Mouse (Mus musculus) liver, embryonic 14.5 days (tissue): ENCODE measurements at regions not wholly inside any gene's neighbourhood (a gene's known extent, or its start where the extent isn't known, plus 50 kb on each side); places are given as distances from the start of the nearest gene placed in this dataset.

Source experiments
- CTCF ChIP-seq: IDR thresholded peaks from 2 replicates; pipeline ENCODE4 v1.5.1; 2016; ENCODE audit warnings: antibody characterized with exemption, low read depth, control low read depth
- EP300 ChIP-seq: IDR thresholded peaks from 2 replicates; pipeline ENCODE4 v1.6.1; 2016; ENCODE audit warnings: antibody characterized with exemption, low read depth

GRCm38 (mm10) chr1:151101516-151101915 lies 80.8 kb upstream of the Gm47985 start:
- TF ChIP-seq EP300 (peak; percentile 99), CTCF (no peak)
